Mouse (Mus musculus): ENCODE data around the gene Mrpl45. TPM values are rescaled to one million over a fixed set of nuclear protein-coding genes. Genes with fewer than 3 reads are reported as not detected.
A peak's percentile ranks its signal among the peaks of the same experiment; 100 is the strongest.

Gene Mrpl45
- total and polyA plus RNA-seq, 3 experiments, result 106 to 153 (median 124) TPM

DNA sequence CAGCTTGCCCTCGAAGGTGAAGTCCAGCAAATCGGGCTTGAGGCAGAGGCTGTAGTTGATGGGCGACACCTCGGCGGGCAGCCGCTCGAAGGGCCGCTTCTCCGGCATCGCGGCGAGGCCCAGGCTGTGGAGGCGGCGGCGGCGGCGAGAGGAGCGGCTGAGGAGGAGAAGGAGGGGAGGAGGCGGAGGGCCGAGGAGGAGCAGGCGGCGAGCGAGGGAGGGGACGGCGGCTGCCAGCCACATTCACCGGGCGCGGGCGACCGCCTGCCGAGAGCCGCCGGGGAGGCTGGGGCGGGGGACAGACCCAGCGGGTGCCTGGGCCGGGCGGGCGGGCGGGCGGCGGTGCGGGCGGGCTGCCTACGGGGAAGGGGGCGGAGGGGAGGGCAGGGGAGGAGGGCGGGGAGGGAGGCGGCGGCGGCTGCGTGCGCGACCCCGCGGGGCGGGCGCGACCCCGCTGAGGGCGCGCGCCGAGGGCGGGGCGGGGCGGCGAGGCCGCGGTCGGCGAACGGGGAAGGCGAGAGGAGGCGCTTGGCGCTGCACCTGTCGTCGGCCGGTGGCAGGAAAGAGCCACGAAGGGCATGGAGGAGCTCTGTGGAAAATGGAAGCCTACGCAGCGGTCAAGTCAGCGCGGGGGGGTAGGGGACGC is 35.2 kb upstream of the Mrpl45 start, which contains the start of gene Npepps:
Gene Npepps (minus strand): TSS at position 423 of the 646 bp plus-strand sequence.
- Histone ChIP-seq H3K36me3 (replicated peaks in 1 of 2; ENCODE audit: control insufficient read depth in 1 of 2, insufficient read depth in 1 of 2, low read length in 1 of 2) (no peaks in the 10 kb centered on the region), H3K9ac (ENCODE audit: insufficient read depth, low read depth) (peak within 1 kb of the TSS; percentile 99), H3K4me3 (replicated peaks in 1 of 3; ENCODE audit: low read depth in 2 of 3, low read length in 2 of 3, poor library complexity in 1 of 3) (peak within 1 kb of the TSS; percentile 82 to 99 (median 91)), H3K4me2 (ENCODE audit: insufficient read depth, low read depth, poor library complexity, severe bottlenecking) (peak within 1 kb of the TSS; percentile 100), H3K27me3 (replicated peaks) (no peaks in the 10 kb centered on the region), H3K4me1 (ENCODE audit: control insufficient read depth in 1 of 2, insufficient read depth in 2 of 2) (peaks cover 13 to 53% of the 10 kb centered on the region in 2 experiments), H3K79me2 (replicated peaks; ENCODE audit: control insufficient read depth, extremely low read depth, insufficient read depth, poor library complexity, severe bottlenecking) (peaks cover 49% of the 10 kb centered on the region), H3K27ac (ENCODE audit: insufficient read depth, low read depth) (peak within 1 kb of the TSS; percentile 71), H3K9me3 (replicated peaks; ENCODE audit: low read length) (no peaks in the 10 kb centered on the region)
- DNase-seq (ENCODE audit: extremely low read depth), result peak; percentile 66
- dilution Hi-C loops (cut with MboI; ENCODE audit: extremely low pct_ligation_motif_present, extremely low pct_unique_long_range_greater_than_20kb, low sequenced_read_pairs) (no loop called here), in situ Hi-C loops (cut with MboI; ENCODE audit: low pct_ligation_motif_present, low pct_unique_long_range_greater_than_20kb, low sequenced_read_pairs) (no loop called here)
- TF ChIP-seq EP300 (IDR thresholded peaks at IDR 0.05; ENCODE audit: low read length), result no peak
- no peak for TF ChIP-seq USF1 (IDR thresholded peaks at IDR 0.05; ENCODE audit: low read depth, low read length)
- no peak for TF ChIP-seq KAT2A (IDR thresholded peaks at IDR 0.05; ENCODE audit: insufficient replicate concordance, low read length)
- peak; percentile 14; the same call in 1 of the 2 replicates for TF ChIP-seq ZMIZ1 (IDR thresholded peaks at IDR 0.05; ENCODE audit: low read depth, low read length)
- TF ChIP-seq POLR2A (IDR thresholded peaks at IDR 0.05; ENCODE audit: low read depth, low read length), result peak; percentile 88
- TF ChIP-seq JUN (IDR thresholded peaks at IDR 0.05; ENCODE audit: insufficient read depth, low read depth, low read length), result no peak
- TF ChIP-seq E2F4 (IDR thresholded peaks at IDR 0.05; ENCODE audit: insufficient replicate concordance, low read depth, low read length), result no peak
- no peak for TF ChIP-seq CHD1 (IDR thresholded peaks at IDR 0.05; ENCODE audit: low read depth, low read length)
- TF ChIP-seq CHD2 (IDR thresholded peaks at IDR 0.05; ENCODE audit: low read length), result no peak
- TF ChIP-seq POLR2AphosphoS2 (IDR thresholded peaks at IDR 0.05; ENCODE audit: low read depth, low read length), result no peak
- peak; percentile 4; the same call in 1 of the 2 replicates for TF ChIP-seq SIN3A (IDR thresholded peaks at IDR 0.05; ENCODE audit: low read length)
- TF ChIP-seq PAX5 (IDR thresholded peaks at IDR 0.05; ENCODE audit: low read length), result no peak
- no peak for TF ChIP-seq ZKSCAN1 (IDR thresholded peaks at IDR 0.05; ENCODE audit: borderline replicate concordance, low read depth, low read length)
- no peak for TF ChIP-seq IRF4 (IDR thresholded peaks at IDR 0.05; ENCODE audit: low read depth, low read length)
- TF ChIP-seq MXI1 (IDR thresholded peaks at IDR 0.05; ENCODE audit: low read depth, low read length), result peak; percentile 44
- TF ChIP-seq NELFE (IDR thresholded peaks at IDR 0.05; ENCODE audit: low read depth, low read length), result peak; percentile 78
- no peak for TF ChIP-seq MEF2A (IDR thresholded peaks at IDR 0.05; ENCODE audit: borderline replicate concordance, low read depth, low read length)
- TF ChIP-seq BHLHE40 (IDR thresholded peaks at IDR 0.05; ENCODE audit: low read depth, low read length), result peak; percentile 24; the same call in 1 of the 2 replicates
- TF ChIP-seq CTCF (conservative IDR thresholded peaks at IDR 0.05 in 1 of 2, IDR thresholded peaks at IDR 0.05 in 1 of 2; ENCODE audit: low read depth in 2 of 2, low read length in 2 of 2), result peak in 1 of 2 experiments; percentile 30; a peak in 2 of 4 replicates
- TF ChIP-seq SMC3 (IDR thresholded peaks at IDR 0.05; ENCODE audit: low read depth, low read length), result no peak
- peak; percentile 55 for TF ChIP-seq TCF12 (IDR thresholded peaks at IDR 0.05; ENCODE audit: low read depth, low read length)
- peak; percentile 7 for TF ChIP-seq RAD21 (IDR thresholded peaks at IDR 0.05; ENCODE audit: low read depth, low read length)
- 0 out of 2 replicates have a peak, but pooled peaks have one; percentile 6 for TF ChIP-seq ELF1 (IDR thresholded peaks at IDR 0.05; ENCODE audit: low read depth, low read length)
- no peak for TF ChIP-seq RCOR1 (conservative IDR thresholded peaks at IDR 0.05; ENCODE audit: low read depth, low read length)
- TF ChIP-seq NRF1 (IDR thresholded peaks at IDR 0.05; ENCODE audit: low read depth, low read length), result peak; percentile 55; the same call in 1 of the 2 replicates
- TF ChIP-seq UBTF (IDR thresholded peaks at IDR 0.05; ENCODE audit: low read depth, low read length), result no peak
- no peak for TF ChIP-seq ZC3H11A (IDR thresholded peaks at IDR 0.05; ENCODE audit: low read depth, low read length)
- no peak for TF ChIP-seq ETS1 (conservative IDR thresholded peaks at IDR 0.05; ENCODE audit: low read depth, low read length)
- no peak for TF ChIP-seq GABPA (IDR thresholded peaks at IDR 0.05; ENCODE audit: insufficient replicate concordance, low read depth, low read length)
- no peak for TF ChIP-seq MAX (IDR thresholded peaks at IDR 0.05; ENCODE audit: low read length)
- TF ChIP-seq MAZ (IDR thresholded peaks at IDR 0.05; ENCODE audit: low read depth, low read length), result no peak
- no peak for TF ChIP-seq ZNF384 (IDR thresholded peaks at IDR 0.05; ENCODE audit: low read depth, low read length)
- TF ChIP-seq JUND (conservative IDR thresholded peaks at IDR 0.05; ENCODE audit: low read depth, low read length), result no peak
- TF ChIP-seq USF2 (conservative IDR thresholded peaks at IDR 0.05; ENCODE audit: low read depth, low read length), result no peak
- no peak for TF ChIP-seq TBP (conservative IDR thresholded peaks at IDR 0.05; ENCODE audit: low read depth, low read length)
- TF ChIP-seq HCFC1 (IDR thresholded peaks at IDR 0.05; ENCODE audit: low read depth, low read length), result peak; percentile 37
- no peak for TF ChIP-seq MYC (IDR thresholded peaks at IDR 0.05; ENCODE audit: low read depth, low read length)
- no peak for TF ChIP-seq MAFK (IDR thresholded peaks at IDR 0.05; ENCODE audit: insufficient replicate concordance, low read length)
